8 mouse cellular contexts compared by ENCODE assay signal in genomic region chr17:56141702-56142605, GRCm38 (mm10). TPM values are rescaled to one million over a fixed set of nuclear protein-coding genes. Genes with fewer than 3 reads are reported as not detected.
DNase-seq lines count a peak whose midpoint lies in the region; ATAC-seq and TF ChIP-seq lines count a peak whose summit lies in the region.

No protein-coding gene starts in this region.

- no peak for TF ChIP-seq POLR2A in ES-Bruce4 (IDR thresholded peaks at IDR 0.05; ENCODE audit: insufficient read depth, low read length)

- H3K4me2 ChIP-seq in embryonic facial prominence, embryonic 11.5 days (ENCODE audit: low read depth, low read length), result peak overlapping the region; percentile 58
- peak overlapping the region; percentile 59 for H3K4me2 ChIP-seq in hindbrain, embryonic 16.5 days (ENCODE audit: low read length)
- peak overlapping the region; percentile 73 for H3K4me2 ChIP-seq in stomach, embryonic 16.5 days (ENCODE audit: low read depth, low read length)

- H3K9ac ChIP-seq in ES-Bruce4 (ENCODE audit: low read depth, poor library complexity, severe bottlenecking), result peak overlapping the region; percentile 51
- H3K9ac ChIP-seq in embryonic facial prominence, embryonic 11.5 days (replicated peaks; ENCODE audit: low read length), result peak overlapping the region; percentile 25; the same call in 1 of the 2 replicates
- H3K9ac ChIP-seq in hindbrain, embryonic 16.5 days (ENCODE audit: low read depth, low read length), result peak overlapping the region; percentile 63
- H3K9ac ChIP-seq in stomach, embryonic 16.5 days (ENCODE audit: low read length), result peak overlapping the region; percentile 51; the same call in 1 of the 2 replicates

- no peaks in the 10 kb centered on the region for H3K36me3 ChIP-seq in ES-Bruce4 (ENCODE audit: control insufficient read depth, insufficient read depth, low read length, poor library complexity, severe bottlenecking)
- no peaks in the 10 kb centered on the region for H3K36me3 ChIP-seq in embryonic facial prominence, embryonic 11.5 days (replicated peaks; ENCODE audit: control insufficient read depth, insufficient read depth, low read depth, low read length)
- no peaks in the 10 kb centered on the region for H3K36me3 ChIP-seq in hindbrain, embryonic 16.5 days (ENCODE audit: control insufficient read depth, insufficient read depth, low read length)
- H3K36me3 ChIP-seq in stomach, embryonic 16.5 days (ENCODE audit: control insufficient read depth, insufficient read depth, low read length), result no peaks in the 10 kb centered on the region

- no peaks in the 10 kb centered on the region for H3K27me3 ChIP-seq in ES-Bruce4 (ENCODE audit: control insufficient read depth, insufficient read depth, low read length, poor library complexity, severe bottlenecking)
- peaks cover 48% of the 10 kb centered on the region for H3K27me3 ChIP-seq in embryonic facial prominence, embryonic 11.5 days (ENCODE audit: control insufficient read depth, insufficient read depth, low read length)
- no peaks in the 10 kb centered on the region for H3K27me3 ChIP-seq in hindbrain, embryonic 16.5 days (replicated peaks; ENCODE audit: control insufficient read depth, insufficient read depth, low read length)
- H3K27me3 ChIP-seq in stomach, embryonic 16.5 days (ENCODE audit: control insufficient read depth, insufficient read depth, low read length), result peaks cover 35% of the 10 kb centered on the region

- DNase-seq in gastrocnemius, postnatal 14 days, result peak; percentile 46
- no peak for DNase-seq in gastrocnemius, adult 18-20 months (ENCODE audit: low spot score)
- DNase-seq in embryonic facial prominence, embryonic 11.5 days (ENCODE audit: low spot score), result peak; percentile 64
- DNase-seq in mesoderm, embryonic 11.5 days (ENCODE audit: low read depth, low spot score), result peak; percentile 67
- DNase-seq in urinary bladder, postnatal 36 days (ENCODE audit: low spot score in 2 of 2), result no peak

- 0 out of 2 replicates have a peak, but pooled peaks have one; percentile 16 for TF ChIP-seq EP300 in ES-Bruce4 (IDR thresholded peaks at IDR 0.05; ENCODE audit: insufficient read depth, low read depth, low read length)

- ATAC-seq in embryonic facial prominence, embryonic 11.5 days (replicated peaks; ENCODE audit: insufficient number of reproducible peaks, low FRiP score, low TSS enrichment, low read depth), result peak; percentile 51; the same call in 1 of the 2 replicates
- ATAC-seq in hindbrain, embryonic 16.5 days, result peak; percentile 47
- ATAC-seq in stomach, embryonic 16.5 days (ENCODE audit: insufficient read depth, low FRiP score), result peak; percentile 30; the same call in 1 of the 2 replicates

- intact Hi-C loops in gastrocnemius, postnatal 14 days (cut with DNase I; ENCODE audit: low total_unique reads), result no loop called here

- TF ChIP-seq CTCF in ES-Bruce4 (IDR thresholded peaks at IDR 0.05; ENCODE audit: low read depth, low read length), result no peak

- WGBS in embryonic facial prominence, embryonic 11.5 days, result under 1% methylated on average over 42 of the region's 47 CpGs
- WGBS in hindbrain, embryonic 16.5 days, result under 1% methylated on average over 36 of the region's 47 CpGs
- 1% methylated on average over 47 of the region's 47 CpGs for WGBS in stomach, embryonic 16.5 days

- no peaks in the 10 kb centered on the region for H3K9me3 ChIP-seq in ES-Bruce4 (replicated peaks; ENCODE audit: control insufficient read depth, insufficient read depth, low read length, poor library complexity, severe bottlenecking)
- H3K9me3 ChIP-seq in embryonic facial prominence, embryonic 11.5 days (replicated peaks; ENCODE audit: control insufficient read depth, low read length), result no peaks in the 10 kb centered on the region
- no peaks in the 10 kb centered on the region for H3K9me3 ChIP-seq in hindbrain, embryonic 16.5 days (ENCODE audit: control insufficient read depth, low read length)
- no peaks in the 10 kb centered on the region for H3K9me3 ChIP-seq in stomach, embryonic 16.5 days (replicated peaks; ENCODE audit: control insufficient read depth, low read length)

- H3K4me3 ChIP-seq in ES-Bruce4 (ENCODE audit: low read depth, low read length), result peak overlapping the region; percentile 76
- peak overlapping the region; percentile 30 for H3K4me3 ChIP-seq in embryonic facial prominence, embryonic 11.5 days (ENCODE audit: low read depth, low read length)
- H3K4me3 ChIP-seq in hindbrain, embryonic 16.5 days (ENCODE audit: low read length), result peak overlapping the region; percentile 45
- H3K4me3 ChIP-seq in stomach, embryonic 16.5 days (replicated peaks; ENCODE audit: low read length), result peak overlapping the region; percentile 42

- H3K4me1 ChIP-seq in ES-Bruce4 (ENCODE audit: control insufficient read depth, insufficient read depth, low read length), result peaks cover 3% of the 10 kb centered on the region
- peaks cover 9% of the 10 kb centered on the region for H3K4me1 ChIP-seq in embryonic facial prominence, embryonic 11.5 days (ENCODE audit: control insufficient read depth, insufficient read depth, low read length)
- H3K4me1 ChIP-seq in hindbrain, embryonic 16.5 days (ENCODE audit: control insufficient read depth, insufficient read depth, low read depth, low read length), result peaks cover 33% of the 10 kb centered on the region
- peaks cover 17% of the 10 kb centered on the region for H3K4me1 ChIP-seq in stomach, embryonic 16.5 days (ENCODE audit: control insufficient read depth, insufficient read depth, low read length)

- no peak overlapping the region for H3K27ac ChIP-seq in ES-Bruce4 (ENCODE audit: insufficient read depth, low read length)
- no peak overlapping the region for H3K27ac ChIP-seq in embryonic facial prominence, embryonic 11.5 days (replicated peaks; ENCODE audit: low read depth, low read length)
- H3K27ac ChIP-seq in hindbrain, embryonic 16.5 days (ENCODE audit: low read depth, low read length), result peak overlapping the region; percentile 6; the same call in 1 of the 2 replicates
- no peak overlapping the region for H3K27ac ChIP-seq in stomach, embryonic 16.5 days (ENCODE audit: low read length)

RNA-seq across cellular contexts. Expression of gene Sema6b, which starts 1.8 kb away (rescaled TPM):
- 10 to 100 TPM in 1 of 2 experiments, 1 to 10 TPM in 1; 9.8 to 12.1 TPM for total RNA-seq in gastrocnemius, postnatal 14 days (2021)
- total RNA-seq in gastrocnemius, adult 18-20 months (2021), result 1 to 10 TPM; 1.5 to 3.7 TPM
- 2.1 and 2.5 TPM in 2 replicates for polyA plus RNA-seq in ES-Bruce4 (2011; ENCODE audit: insufficient read depth, insufficient read length, low read depth, missing spikeins)
- 1.1 and 1.6 TPM in 2 replicates for polyA plus RNA-seq in embryonic facial prominence, embryonic 11.5 days (2014; fragmentation: Nextera tagmentation; extraction: Ambion mirVana)
- 12.5 and 12.7 TPM in 2 replicates for polyA plus RNA-seq in hindbrain, embryonic 16.5 days (2015; fragmentation: Nextera tagmentation; extraction: Ambion mirVana)
- polyA plus RNA-seq in stomach, embryonic 16.5 days (2015; fragmentation: Nextera tagmentation; extraction: Ambion mirVana), result 0.50 and 0.71 TPM in 2 replicates

RNA-seq across cellular contexts. Expression of gene Lrg1, which starts 20.2 kb away (rescaled TPM):
- 1 to 10 TPM; 2.9 to 5.6 TPM for total RNA-seq in gastrocnemius, postnatal 14 days (2021)
- total RNA-seq in gastrocnemius, adult 18-20 months (2021), result 10 to 100 TPM; 11.4 to 23.0 TPM
- not detected in 2 replicates for polyA plus RNA-seq in ES-Bruce4 (2011; ENCODE audit: insufficient read depth, insufficient read length, low read depth, missing spikeins)
- polyA plus RNA-seq in embryonic facial prominence, embryonic 11.5 days (2014; fragmentation: Nextera tagmentation; extraction: Ambion mirVana), result not detected in 2 replicates
- polyA plus RNA-seq in hindbrain, embryonic 16.5 days (2015; fragmentation: Nextera tagmentation; extraction: Ambion mirVana), result 0.68 and 0.91 TPM in 2 replicates
- 1.3 and 1.4 TPM in 2 replicates for polyA plus RNA-seq in stomach, embryonic 16.5 days (2015; fragmentation: Nextera tagmentation; extraction: Ambion mirVana)

RNA-seq across cellular contexts. Expression of gene Tnfaip8l1, which starts 20.3 kb away (rescaled TPM):
- total RNA-seq in gastrocnemius, postnatal 14 days (2021), result 1 to 10 TPM; 3.5 TPM
- under 1 TPM; 0.21 to 0.25 TPM for total RNA-seq in gastrocnemius, adult 18-20 months (2021)
- polyA plus RNA-seq in ES-Bruce4 (2011; ENCODE audit: insufficient read depth, insufficient read length, low read depth, missing spikeins), result 1.8 and 2.5 TPM in 2 replicates
- 12.1 and 12.7 TPM in 2 replicates for polyA plus RNA-seq in embryonic facial prominence, embryonic 11.5 days (2014; fragmentation: Nextera tagmentation; extraction: Ambion mirVana)
- 9.1 and 9.9 TPM in 2 replicates for polyA plus RNA-seq in hindbrain, embryonic 16.5 days (2015; fragmentation: Nextera tagmentation; extraction: Ambion mirVana)
- 11.9 and 14.3 TPM in 2 replicates for polyA plus RNA-seq in stomach, embryonic 16.5 days (2015; fragmentation: Nextera tagmentation; extraction: Ambion mirVana)

RNA-seq across cellular contexts. Expression of gene Plin5, which starts 24.6 kb away (rescaled TPM):
- 10 to 100 TPM; 17.6 to 48.3 TPM for total RNA-seq in gastrocnemius, postnatal 14 days (2021)
- total RNA-seq in gastrocnemius, adult 18-20 months (2021), result 10 to 100 TPM; 22.5 to 29.0 TPM
- polyA plus RNA-seq in ES-Bruce4 (2011; ENCODE audit: insufficient read depth, insufficient read length, low read depth, missing spikeins), result 0.90 and 1.0 TPM in 2 replicates
- polyA plus RNA-seq in embryonic facial prominence, embryonic 11.5 days (2014; fragmentation: Nextera tagmentation; extraction: Ambion mirVana), result 0.10 and 0.31 TPM in 2 replicates
- 2.4 and 3.4 TPM in 2 replicates for polyA plus RNA-seq in hindbrain, embryonic 16.5 days (2015; fragmentation: Nextera tagmentation; extraction: Ambion mirVana)
- 0.62 and 1.2 TPM in 2 replicates for polyA plus RNA-seq in stomach, embryonic 16.5 days (2015; fragmentation: Nextera tagmentation; extraction: Ambion mirVana)

RNA-seq across cellular contexts. Expression of gene Plin4, which starts 32.4 kb away (rescaled TPM):
- 100 to 1,000 TPM; 127 to 310 TPM for total RNA-seq in gastrocnemius, postnatal 14 days (2021)
- 100 to 1,000 TPM; 142 to 235 TPM for total RNA-seq in gastrocnemius, adult 18-20 months (2021)
- polyA plus RNA-seq in ES-Bruce4 (2011; ENCODE audit: insufficient read depth, insufficient read length, low read depth, missing spikeins), result 0.21 and 0.35 TPM in 2 replicates
- 0.08 TPM in 1 of 2 replicates, not detected in the other for polyA plus RNA-seq in embryonic facial prominence, embryonic 11.5 days (2014; fragmentation: Nextera tagmentation; extraction: Ambion mirVana)
- polyA plus RNA-seq in hindbrain, embryonic 16.5 days (2015; fragmentation: Nextera tagmentation; extraction: Ambion mirVana), result 0.07 and 0.10 TPM in 2 replicates
- polyA plus RNA-seq in stomach, embryonic 16.5 days (2015; fragmentation: Nextera tagmentation; extraction: Ambion mirVana), result 0.80 and 0.90 TPM in 2 replicates

Comparison
In these comparisons a context has a peak if more than half of its experiments do, and no peak if none do; other contexts are left out.
1. DNase-seq: peak in gastrocnemius, postnatal 14 days (single experiment), embryonic facial prominence, embryonic 11.5 days (single experiment) and mesoderm, embryonic 11.5 days (single experiment); none in gastrocnemius, adult 18-20 months (single experiment) and urinary bladder, postnatal 36 days (0 of 2).
2. Peak in every context shown above with its lines, with median percentiles within 50 percentile points of each other: H3K4me3 ChIP-seq, H3K9ac ChIP-seq, ATAC-seq and H3K4me2 ChIP-seq.